Mouse (Mus musculus) megakaryocyte progenitor cell, adult 5-6 weeks (primary cell): ENCODE measurements at regions not wholly inside any gene's neighbourhood (a gene's known extent, or its start where the extent isn't known, plus 50 kb on each side); places are given as distances from the start of the nearest gene placed in this dataset.

Source experiments
- ATAC-seq: replicated peaks from 2 replicates; pipeline ENCODE4 v1.8.0; 2016; ENCODE audit warnings: mild to moderate bottlenecking, moderate TSS enrichment, inconsistent platforms; ENCODE audit not compliant: poor library complexity

- no peak for ATAC-seq
Observed at GRCm38 (mm10) chr6:14819798-14820197, 64.7 kb upstream of the Ppp1r3a start.

GRCm38 (mm10) chr6:14824777-14825176, 69.7 kb upstream of the Ppp1r3a start:
- no peak for ATAC-seq

GRCm38 (mm10) chr6:14838910-14839309, 62.2 kb upstream of the Foxp2 start:
- 0 out of 2 replicates have a peak, but pooled peaks have one; percentile 34 for ATAC-seq
